Mouse (Mus musculus) liver, postnatal 0 days (tissue): Measurements from ENCODE around the gene Col4a2. TPM values are rescaled to one million over a fixed set of nuclear protein-coding genes. Genes with fewer than 3 reads are reported as not detected.

Source experiments
- ATAC-seq: fragments of 200-750 bp; cut with Nextera tagmentation; 2 replicates; pipeline ENCODE4 v1.8.0; 2017; ENCODE audit warnings: mild to moderate bottlenecking, moderate library complexity
- DNase-seq: peaks from one replicate; pipeline ENCODE4 v3.0.0-alpha.2; 2016
- H3K27ac ChIP-seq: fragments of 300-500 bp; sonication (generic); 2 replicates; pipeline ENCODE4 v1.5.1; 2014; ENCODE audit warnings: antibody characterized with exemption, moderate library complexity, mild to moderate bottlenecking, low read depth
- H3K27me3 ChIP-seq: fragments of 300-500 bp; sonication (generic); 2 replicates; pipeline ENCODE4 v1.6.1; 2014; ENCODE audit warnings: low read length, control low read depth, mixed read lengths; ENCODE audit not compliant: insufficient read depth
- H3K36me3 ChIP-seq: fragments of 300-500 bp; sonication (generic); replicated peaks from 2 replicates; pipeline ENCODE4 v1.6.1; 2014; ENCODE audit warnings: mild to moderate bottlenecking, control low read depth, low read length, moderate library complexity, mixed read lengths; ENCODE audit not compliant: insufficient read depth
- H3K4me1 ChIP-seq: fragments of 300-500 bp; sonication (generic); 2 replicates; pipeline ENCODE4 v1.6.1; 2014; ENCODE audit warnings: antibody characterized with exemption, mild to moderate bottlenecking, control low read depth; ENCODE audit not compliant: insufficient read depth
- H3K4me2 ChIP-seq: fragments of 300-500 bp; sonication (generic); 2 replicates; pipeline ENCODE4 v1.6.1; 2014; ENCODE audit warnings: low read depth, mild to moderate bottlenecking, low read length, moderate library complexity, mixed read lengths
- H3K4me3 ChIP-seq: fragments of 300-500 bp; sonication (generic); 2 replicates; pipeline ENCODE4 v1.5.1; 2014; ENCODE audit warnings: low read depth, low read length
- H3K9ac ChIP-seq: fragments of 300-500 bp; sonication (generic); replicated peaks from 2 replicates; pipeline ENCODE4 v1.6.1; 2014; ENCODE audit warnings: mild to moderate bottlenecking, moderate library complexity
- H3K9me3 ChIP-seq: fragments of 300-500 bp; sonication (generic); 2 replicates; pipeline ENCODE4 v1.6.1; 2016; ENCODE audit warnings: mild to moderate bottlenecking, control low read depth, low read length, mixed read lengths
- CTCF ChIP-seq: sonication (generic); IDR thresholded peaks from 2 replicates; pipeline ENCODE4 v1.5.1; 2016; ENCODE audit warnings: antibody characterized with exemption, low read depth
- EP300 ChIP-seq: IDR thresholded peaks from 2 replicates; pipeline ENCODE4 v1.6.1; 2016; ENCODE audit warnings: antibody characterized with exemption, low read depth, mild to moderate bottlenecking
- WGBS: fragments of 180-500 bp; shearing (Covaris S2); extraction: QIAGEN DNeasy Blood & Tissue Kit; methylation state at CpG from one replicate; pipeline ENCODE4 v1.1.7; 2014; ENCODE audit not compliant: insufficient replicate concordance; 5-methylcytosine and 5-hydroxymethylcytosine counted together
- polyA plus RNA-seq: library from polyadenylated mRNA; unstranded; fragments of >200 nt; fragmentation: Nextera tagmentation; extraction: Ambion mirVana; gene quantifications from 2 replicates; pipeline ENCODE4 v1.2.1, GENCODE M21; 2015

Col4a2 gene
- polyA plus RNA-seq, 1 experiment from 2014 or later = 9.7 TPM

GRCm38 (mm10) chr8:11421968-11422367, 109.4 kb downstream of the Col4a2 start:
- H3K27me3 ChIP-seq = no peaks in the 10 kb centered on the region
- no peaks in the 10 kb centered on the region for H3K9me3 ChIP-seq
- no peak for DNase-seq
- no peak overlapping the region for H3K4me3 ChIP-seq
- H3K36me3 ChIP-seq = no peaks in the 10 kb centered on the region; the same call in 1 of the 2 replicates
- TF ChIP-seq EP300 = no peak
- no peak for TF ChIP-seq CTCF
- ATAC-seq = no peak
- no peak overlapping the region for H3K4me2 ChIP-seq
- no peaks in the 10 kb centered on the region for H3K4me1 ChIP-seq
- H3K9ac ChIP-seq = no peak overlapping the region
- 70% methylated on average over 6 of the region's 6 CpGs for WGBS
- no peak overlapping the region for H3K27ac ChIP-seq

- H3K27me3 ChIP-seq = no peaks in the 10 kb centered on the region
- TF ChIP-seq CTCF (peak; percentile 53), EP300 (no peak)
- H3K4me2 ChIP-seq = no peak overlapping the region
- H3K27ac ChIP-seq = no peak overlapping the region
- H3K9me3 ChIP-seq = no peaks in the 10 kb centered on the region
- ATAC-seq = no peak
- WGBS = 69% methylated on average over 7 of the region's 7 CpGs
- no peak for DNase-seq
- H3K4me1 ChIP-seq = no peaks in the 10 kb centered on the region
- H3K4me3 ChIP-seq = no peak overlapping the region
- H3K36me3 ChIP-seq = no peaks in the 10 kb centered on the region; the same call in 1 of the 2 replicates
- H3K9ac ChIP-seq = no peak overlapping the region
Measured at GRCm38 (mm10) chr8:11423091-11423490, 110.5 kb downstream of the Col4a2 start.

- Histone ChIP-seq H3K9ac (no peak overlapping the region), H3K4me1 (no peaks in the 10 kb centered on the region), H3K36me3 (no peaks in the 10 kb centered on the region), H3K27ac (no peak overlapping the region), H3K4me3 (no peak overlapping the region), H3K9me3 (no peaks in the 10 kb centered on the region), H3K27me3 (no peaks in the 10 kb centered on the region), H3K4me2 (no peak overlapping the region)
- ATAC-seq = no peak
- peak; percentile 74 for TF ChIP-seq CTCF
- no peak for TF ChIP-seq EP300
- 59% methylated on average over 5 of the region's 5 CpGs for WGBS
- DNase-seq = peak; percentile 33
Measured at GRCm38 (mm10) chr8:11430688-11431087, 118.1 kb downstream of the Col4a2 start.

GRCm38 (mm10) chr8:11437862-11438261, 125.3 kb downstream of the Col4a2 start:
- Histone ChIP-seq H3K4me3 (no peak overlapping the region), H3K9ac (no peak overlapping the region), H3K4me1 (no peaks in the 10 kb centered on the region), H3K36me3 (no peaks in the 10 kb centered on the region), H3K27ac (no peak overlapping the region), H3K4me2 (no peak overlapping the region), H3K27me3 (no peaks in the 10 kb centered on the region), H3K9me3 (no peaks in the 10 kb centered on the region)
- DNase-seq (no peak), ATAC-seq (no peak)
- 77% methylated on average over 12 of the region's 12 CpGs for WGBS
- TF ChIP-seq CTCF (no peak), EP300 (no peak)

GRCm38 (mm10) chr8:11441291-11441690, 128.7 kb downstream of the Col4a2 start:
- Histone ChIP-seq H3K4me1 (no peaks in the 10 kb centered on the region), H3K27me3 (no peaks in the 10 kb centered on the region), H3K36me3 (no peaks in the 10 kb centered on the region; the same call in none of the 2 replicates), H3K9ac (no peak overlapping the region), H3K4me2 (no peak overlapping the region), H3K27ac (no peak overlapping the region), H3K4me3 (no peak overlapping the region), H3K9me3 (no peaks in the 10 kb centered on the region)
- DNase-seq (no peak), ATAC-seq (no peak)
- 79% methylated on average over 6 of the region's 6 CpGs for WGBS
- TF ChIP-seq CTCF (no peak), EP300 (no peak)

- no peaks in the 10 kb centered on the region for H3K27me3 ChIP-seq
- H3K27ac ChIP-seq = no peak overlapping the region
- ATAC-seq = peak; percentile 60
- H3K9me3 ChIP-seq = no peaks in the 10 kb centered on the region
- no peak overlapping the region for H3K9ac ChIP-seq
- H3K36me3 ChIP-seq = peaks cover under 1% of the 10 kb centered on the region
- no peak overlapping the region for H3K4me2 ChIP-seq
- 55% methylated on average over 9 of the region's 9 CpGs for WGBS
- H3K4me3 ChIP-seq = no peak overlapping the region
- TF ChIP-seq CTCF = no peak
- no peak for DNase-seq
- H3K4me1 ChIP-seq = no peaks in the 10 kb centered on the region
Measured at GRCm38 (mm10) chr8:11443611-11444010, 131.0 kb downstream of the Col4a2 start.

GRCm38 (mm10) chr8:11444216-11444615, 131.6 kb downstream of the Col4a2 start:
- Histone ChIP-seq H3K4me2 (0 out of 2 replicates have a peak overlapping the region, but pooled peaks have one; percentile 14), H3K27me3 (no peaks in the 10 kb centered on the region), H3K27ac (no peak overlapping the region), H3K4me1 (no peaks in the 10 kb centered on the region), H3K9me3 (no peaks in the 10 kb centered on the region), H3K4me3 (no peak overlapping the region), H3K9ac (no peak overlapping the region), H3K36me3 (peaks cover 2% of the 10 kb centered on the region)
- no peak for TF ChIP-seq EP300
- 61% methylated on average over 7 of the region's 7 CpGs for whole genome bisulfite sequencing
- peak; percentile 57 for ATAC-seq
- no peak for DNase-seq
